Mouse (Mus musculus) kidney, embryonic 16.5 days (tissue): Measurements from ENCODE around the gene Tspan32. TPM values are rescaled to one million over a fixed set of nuclear protein-coding genes. Genes with fewer than 3 reads are reported as not detected.

ENCODE experiments used
- polyA plus RNA-seq: library from polyadenylated mRNA; unstranded; fragments of >200 nt; fragmentation: Nextera tagmentation; extraction: Ambion mirVana; gene quantifications from 2 replicates; pipeline ENCODE4 v1.2.1, GENCODE M21; 2015

Tspan32 gene
- polyA plus RNA-seq, 1 experiment from 2014 or later, result 1.5 TPM

Other genes starting within 250 kb of the Tspan32 start
- 6.5 and 14.0 TPM in 2 replicates for gene Th, start 73.9 kb upstream of the Tspan32 start, polyA plus RNA-seq
- gene Ascl2, start 35.8 kb upstream of the Tspan32 start, polyA plus RNA-seq, result 0.75 and 1.3 TPM in 2 replicates
- gene Cd81, start 47.7 kb downstream of the Tspan32 start, polyA plus RNA-seq, result 643 and 698 TPM in 2 replicates
- gene Tssc4, start 64.2 kb downstream of the Tspan32 start, polyA plus RNA-seq, result 104 and 120 TPM in 2 replicates
- 6.0 and 6.9 TPM in 2 replicates for gene Trpm5, start 89.6 kb downstream of the Tspan32 start, polyA plus RNA-seq
- 9.2 and 9.8 TPM in 2 replicates for gene Kcnq1, start 101.3 kb downstream of the Tspan32 start, polyA plus RNA-seq